Mouse (Mus musculus): Measurements from ENCODE around the gene Nxnl2.

GRCm38 (mm10) chr13:51128417-51128816 is 42.4 kb upstream of the Nxnl2 start:
- TF ChIP-seq CTCF (IDR thresholded peaks at IDR 0.05; ENCODE audit: borderline replicate concordance, insufficient read depth, low read depth, low read length): no peak
- TF ChIP-seq POLR2A (IDR thresholded peaks at IDR 0.05; ENCODE audit: borderline replicate concordance, insufficient read depth, low read length): no peak
